Mouse (Mus musculus) CH12.LX (cell line): Measurements from ENCODE around the gene Ugt1a5.

Experiments used
- BHLHE40 ChIP-seq: IDR thresholded peaks from 2 replicates; pipeline ENCODE4 v1.6.1; 2011; ENCODE audit warnings: mild to moderate bottlenecking, low read depth, low read length, improper control_type of control experiment
- CTCF ChIP-seq, 2 experiments: IDR thresholded peaks in 1 of 2; conservative IDR thresholded peaks in 1 of 2; 2 replicates each; pipeline ENCODE4 v1.5.1; 2011 to 2012; ENCODE audit warnings: low read depth in 2 of 2, low read length in 2 of 2, improper control_type of control experiment in 1 of 2, inconsistent platforms in 1 of 2, mild to moderate bottlenecking in 1 of 2, moderate library complexity in 1 of 2
- ELF1 ChIP-seq: IDR thresholded peaks from 2 replicates; pipeline ENCODE4 v1.6.1; 2014; ENCODE audit warnings: low read depth, mild to moderate bottlenecking, inconsistent platforms, low read length, improper control_type of control experiment
- EP300 ChIP-seq: IDR thresholded peaks from 2 replicates; pipeline ENCODE4 v1.6.1; 2011; ENCODE audit warnings: low read length, improper control_type of control experiment
- GABPA ChIP-seq: IDR thresholded peaks from 2 replicates; pipeline ENCODE4 v1.6.1; 2012; ENCODE audit warnings: low read depth, low read length, improper control_type of control experiment, inconsistent platforms; ENCODE audit not compliant: insufficient replicate concordance
- MAX ChIP-seq: IDR thresholded peaks from 2 replicates; pipeline ENCODE4 v1.6.1; 2011; ENCODE audit warnings: low read length, improper control_type of control experiment
- MEF2A ChIP-seq: IDR thresholded peaks from 2 replicates; pipeline ENCODE4 v1.6.1; 2014; ENCODE audit warnings: low read depth, mild to moderate bottlenecking, inconsistent platforms, low read length, improper control_type of control experiment, borderline replicate concordance
- POLR2A ChIP-seq: IDR thresholded peaks from 2 replicates; pipeline ENCODE4 v1.6.1; 2011; ENCODE audit warnings: low read depth, mild to moderate bottlenecking, improper control_type of control experiment, low read length
- TCF12 ChIP-seq: IDR thresholded peaks from 2 replicates; pipeline ENCODE4 v1.6.1; 2014; ENCODE audit warnings: low read depth, mild to moderate bottlenecking, inconsistent platforms, low read length, improper control_type of control experiment
- ZC3H11A ChIP-seq: IDR thresholded peaks from 2 replicates; pipeline ENCODE4 v1.6.1; 2012; ENCODE audit warnings: low read depth, mild to moderate bottlenecking, inconsistent platforms, low read length, improper control_type of control experiment

- TF ChIP-seq TCF12, result no peak
- no peak for TF ChIP-seq POLR2A
- TF ChIP-seq CTCF (conservative IDR thresholded peaks at IDR 0.05 in 1 of 2, IDR thresholded peaks at IDR 0.05 in 1 of 2; ENCODE audit: low read depth in 2 of 2, low read length in 2 of 2), result no peak
- TF ChIP-seq ZC3H11A, result no peak
- TF ChIP-seq MEF2A, result no peak
- TF ChIP-seq EP300, result no peak
- TF ChIP-seq MAX, result no peak
- no peak for TF ChIP-seq GABPA
- TF ChIP-seq ELF1, result no peak
- no peak for TF ChIP-seq BHLHE40
These were observed 50.7 kb downstream of the Ugt1a5 start for GRCm38 (mm10) chr1:88216551-88216950.
